Mouse (Mus musculus): ENCODE measurements around the gene Cep131. TPM values are rescaled to one million over a fixed set of nuclear protein-coding genes. Genes with fewer than 3 reads are reported as not detected.
A peak's percentile ranks its signal among the peaks of the same experiment; 100 is the strongest.

Gene Cep131
- total RNA-seq (2021): 67.4 and 80.7 TPM in 2 replicates
- long read RNA-seq, experiment 1, transcript Cep131-201 (26 exons, 3,578 nt): major isoform, 33 of 151 reads
- long read RNA-seq, experiment 1, partial matches to known transcripts: 83 of 151 reads
- long read RNA-seq, experiment 1, other reads (novel, unspliced or antisense): 35 of 151 reads
- long read RNA-seq, experiment 2, transcript Cep131-201 (26 exons, 3,578 nt): major isoform, 19 of 50 reads
- long read RNA-seq, experiment 2, partial matches to known transcripts: 17 of 50 reads
- long read RNA-seq, experiment 2, other reads (novel, unspliced or antisense): 14 of 50 reads

GRCm38 (mm10) chr11:120086702-120087152 lies at the start of gene Cep131:
TSS of gene Cep131 (minus strand) at chr11:120086827.
- peak; percentile 99 for DNase-seq

- no peak for DNase-seq
Measured at GRCm38 (mm10) chr11:120136195-120136594, 49.6 kb upstream of the Cep131 start.

- peak; percentile 59 for DNase-seq
Measured at GRCm38 (mm10) chr11:120134847-120135530, 48.4 kb upstream of the Cep131 start.

GRCm38 (mm10) chr11:120134148-120134547 lies 47.5 kb upstream of the Cep131 start:
- DNase-seq: no peak

- no peak for DNase-seq
Measured at GRCm38 (mm10) chr11:120129281-120129680, 42.7 kb upstream of the Cep131 start.

GRCm38 (mm10) chr11:120126845-120127244 lies 40.2 kb upstream of the Cep131 start:
- DNase-seq: no peak

GRCm38 (mm10) chr11:120122126-120122525 lies 35.5 kb upstream of the Cep131 start:
- peak; percentile 64 for DNase-seq

GRCm38 (mm10) chr11:120120642-120121420 lies 34.2 kb upstream of the Cep131 start:
- peak; percentile 90 for DNase-seq

- DNase-seq: no peak
Measured at GRCm38 (mm10) chr11:120119936-120120541, 33.4 kb upstream of the Cep131 start.

GRCm38 (mm10) chr11:120119108-120119507 lies 32.5 kb upstream of the Cep131 start:
- no peak for DNase-seq

GRCm38 (mm10) chr11:120117626-120118025 lies 31.0 kb upstream of the Cep131 start:
- peak; percentile 39 for DNase-seq

GRCm38 (mm10) chr11:120114488-120115215 lies 28.0 kb upstream of the Cep131 start:
- DNase-seq: no peak

- DNase-seq: no peak
Measured at GRCm38 (mm10) chr11:120112136-120112535, 25.5 kb upstream of the Cep131 start.

GRCm38 (mm10) chr11:120111033-120111432 lies 24.4 kb upstream of the Cep131 start:
- peak; percentile 74 for DNase-seq

- DNase-seq: no peak
Measured at GRCm38 (mm10) chr11:120110554-120110953, 23.9 kb upstream of the Cep131 start.

GRCm38 (mm10) chr11:120109558-120110210 lies 23.1 kb upstream of the Cep131 start:
- no peak for DNase-seq

- DNase-seq: no peak
Measured at GRCm38 (mm10) chr11:120107796-120108195, 21.2 kb upstream of the Cep131 start.

GRCm38 (mm10) chr11:120107026-120107425 lies 20.4 kb upstream of the Cep131 start:
- no peak for DNase-seq

- DNase-seq: peak; percentile 57
Measured at GRCm38 (mm10) chr11:120103431-120103997, 16.9 kb upstream of the Cep131 start.

- peak; percentile 73 for DNase-seq
Measured at GRCm38 (mm10) chr11:120101036-120101435, 14.4 kb upstream of the Cep131 start.
